In genomic region chr1:63529901-63530300, GRCm38 (mm10) we compare ENCODE assay signal across 10 mouse cellular contexts.
"Had no signal": no experiment of that assay in that cellular context is flagged by ENCODE, and none has a peak within 500 bp of the region (broad histone marks: within the 10 kb centered on the region; RNA-seq: fewer than 3 reads in every experiment).

No protein-coding gene starts in this region.

- H3K27me3 ChIP-seq: limb, embryonic 12.5 days; liver, embryonic 13.5 days; midbrain, embryonic 13.5 days had no signal

- DNase-seq: layer of hippocampus, adult 9-11 months; liver; liver, embryonic 13.5 days; liver, postnatal 0 days; lung, postnatal 36 days; thymus, adult 2 months; thymus, postnatal 25 days had no signal

- H3K4me3 ChIP-seq: limb, embryonic 12.5 days; liver, embryonic 13.5 days; midbrain, embryonic 13.5 days had no signal

- ATAC-seq: liver, postnatal 0 days; midbrain, embryonic 13.5 days had no signal

- H3K4me1 ChIP-seq: limb, embryonic 12.5 days; liver, embryonic 13.5 days had no signal

- H3K36me3 ChIP-seq: limb, embryonic 12.5 days; liver, embryonic 13.5 days; midbrain, embryonic 13.5 days had no signal

- H3K27ac ChIP-seq: limb, embryonic 12.5 days; liver, embryonic 13.5 days; midbrain, embryonic 13.5 days; stomach, postnatal 0 days had no signal
